Mouse (Mus musculus) thymus, adult 2 months (tissue): ENCODE data around the gene Gcc2.

ENCODE experiments used
- CTCF ChIP-seq: fragments of 200-500 bp; IDR thresholded peaks from 2 replicates; pipeline ENCODE4 v1.5.1; 2012; ENCODE audit warnings: mild to moderate bottlenecking, control low read depth, low read length, moderate library complexity, borderline replicate concordance; ENCODE audit not compliant: control insufficient read depth, poor library complexity, insufficient read depth; ENCODE audit errors: extremely low read depth
- POLR2A ChIP-seq: fragments of 200-500 bp; IDR thresholded peaks from 2 replicates; pipeline ENCODE4 v1.6.1; 2012; ENCODE audit warnings: mild to moderate bottlenecking, low read length, control low read depth, moderate library complexity; ENCODE audit not compliant: control insufficient read depth, poor library complexity, insufficient read depth; ENCODE audit errors: extremely low read depth

DNA sequence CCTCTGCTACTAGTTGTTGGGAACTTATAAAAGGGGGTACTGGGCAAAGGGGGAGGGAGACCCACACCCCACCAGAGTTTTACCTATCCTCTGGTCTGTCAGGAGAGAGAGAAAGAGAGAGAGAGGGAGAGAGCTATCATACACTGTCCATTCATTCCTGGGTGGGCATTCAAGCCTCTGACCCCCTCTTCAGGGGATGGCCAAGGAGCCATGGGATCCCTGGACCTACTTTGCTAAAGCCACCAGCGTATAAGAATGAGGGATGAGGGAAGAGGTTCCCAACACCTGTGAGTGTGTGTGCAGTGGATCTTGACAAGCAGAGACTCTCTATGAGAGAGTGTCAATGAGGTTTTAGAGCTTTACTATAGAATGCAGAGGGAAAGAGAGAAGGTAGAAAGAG is 49.3 kb upstream of the Gcc2 start:
- no peak for TF ChIP-seq CTCF
- no peak for TF ChIP-seq POLR2A
